Mouse (Mus musculus) neural tube, embryonic 11.5 days (tissue): Measurements from ENCODE around the gene Foxd2. TPM values are rescaled to one million over a fixed set of nuclear protein-coding genes. Genes with fewer than 3 reads are reported as not detected.

Experiments used
- polyA plus RNA-seq: library from polyadenylated mRNA; unstranded; fragments of >200 nt; fragmentation: Nextera tagmentation; extraction: Ambion mirVana; gene quantifications from 2 replicates; pipeline ENCODE4 v1.2.1, GENCODE M21; 2014

Foxd2 gene
- polyA plus RNA-seq, 1 experiment from 2014 or later, result 0.53 TPM

Other genes starting within 250 kb of the Foxd2 start
- not detected in 2 replicates for gene Gm12830, start 87.2 kb downstream of the Foxd2 start, polyA plus RNA-seq
- gene Foxe3, start 17.1 kb upstream of the Foxd2 start, polyA plus RNA-seq, result not detected in 2 replicates
- 141 and 150 TPM in 2 replicates for gene Cmpk1, start 78.4 kb upstream of the Foxd2 start, polyA plus RNA-seq
- gene Stil, start 91.3 kb upstream of the Foxd2 start, polyA plus RNA-seq, result 15.3 and 18.9 TPM in 2 replicates
- 6.7 and 7.5 TPM in 2 replicates for gene Tal1, start 147.6 kb upstream of the Foxd2 start, polyA plus RNA-seq
- gene Pdzk1ip1, start 179.8 kb upstream of the Foxd2 start, polyA plus RNA-seq, result 9.7 and 14.7 TPM in 2 replicates
- gene Cyp4x1, start 225.4 kb upstream of the Foxd2 start, polyA plus RNA-seq, result 1.2 and 2.3 TPM in 2 replicates